Mouse (Mus musculus): ENCODE results near the gene Gm20521.

DNA sequence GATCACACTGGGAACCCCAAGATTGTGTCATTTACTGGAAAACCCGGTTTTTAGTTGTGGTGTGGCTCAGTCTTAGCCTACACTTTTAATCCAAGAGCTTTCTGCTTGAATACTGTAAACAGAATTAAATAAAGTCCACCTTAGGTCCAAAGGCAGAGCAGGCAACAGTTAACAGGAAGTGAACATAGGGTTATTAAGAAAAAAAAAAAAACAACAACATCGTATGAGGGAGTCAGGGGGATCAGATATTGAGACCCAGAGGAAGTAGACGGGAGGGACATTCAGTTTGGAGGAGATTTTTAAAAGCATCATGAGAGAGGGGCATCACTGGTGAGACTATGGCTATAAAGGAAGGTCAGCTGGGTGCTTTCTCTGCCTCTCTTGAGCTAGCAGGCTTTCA lies 17.0 kb upstream of the Gm20521 start:
- TF ChIP-seq POLR2A (IDR thresholded peaks at IDR 0.05; ENCODE audit: borderline replicate concordance, extremely low read depth, low read depth, low read length) (no peak), CTCF (IDR thresholded peaks at IDR 0.05; ENCODE audit: insufficient read depth, low read length) (no peak)

Measured in lung, adult 2 months (tissue).